Comparison of ENCODE assay signal across 14 mouse cellular contexts in genomic region chr2:146925296-146925695, GRCm38 (mm10).
DNase-seq lines count a peak whose midpoint lies in the region; TF ChIP-seq lines count a peak whose summit lies in the region.
"Had no signal": no experiment of that assay in that cellular context is flagged by ENCODE, and none has a peak within 500 bp of the region (broad histone marks: within the 10 kb centered on the region; RNA-seq: fewer than 3 reads in every experiment).

No protein-coding gene starts in this region.

- no peak for TF ChIP-seq RAD21 in CH12.LX (IDR thresholded peaks at IDR 0.05; ENCODE audit: low read depth, low read length)

- no peak overlapping the region for H3K4me2 ChIP-seq in CH12.LX (ENCODE audit: insufficient read depth, low read depth, poor library complexity, severe bottlenecking)

- TF ChIP-seq POLR2A in CH12.LX (IDR thresholded peaks at IDR 0.05; ENCODE audit: low read depth, low read length) = no peak

- peak; percentile 67; the same call in 1 of the 2 replicates for TF ChIP-seq EP300 in CH12.LX (IDR thresholded peaks at IDR 0.05; ENCODE audit: low read length)

- TF ChIP-seq CTCF in CH12.LX (conservative IDR thresholded peaks at IDR 0.05 in 1 of 2, IDR thresholded peaks at IDR 0.05 in 1 of 2; ENCODE audit: low read depth in 2 of 2, low read length in 2 of 2) = no peak

- in situ Hi-C loops in CH12.LX (cut with MboI; ENCODE audit: low pct_ligation_motif_present, low pct_unique_long_range_greater_than_20kb, low sequenced_read_pairs) = no loop called here

- no peaks in the 10 kb centered on the region for H3K79me2 ChIP-seq in CH12.LX (replicated peaks; ENCODE audit: control insufficient read depth, extremely low read depth, insufficient read depth, poor library complexity, severe bottlenecking)

- H3K27me3 ChIP-seq in CH12.LX (replicated peaks) = no peaks in the 10 kb centered on the region
- H3K27me3 ChIP-seq in limb, embryonic 10.5 days (ENCODE audit: low read depth, poor library complexity, severe bottlenecking) = no peaks in the 10 kb centered on the region
- H3K27me3 ChIP-seq: Patski had no signal

- no peaks in the 10 kb centered on the region for H3K9me3 ChIP-seq in CH12.LX (replicated peaks; ENCODE audit: low read length)
- H3K9me3 ChIP-seq in limb, embryonic 10.5 days (replicated peaks) = no peaks in the 10 kb centered on the region
- H3K9me3 ChIP-seq: G1E had no signal

- H3K9ac ChIP-seq in CH12.LX (ENCODE audit: insufficient read depth, low read depth) = no peak overlapping the region

- 96% methylated on average over 1 of the region's 1 CpGs for WGBS in limb, embryonic 10.5 days

- no peak overlapping the region for H3K27ac ChIP-seq in CH12.LX (ENCODE audit: insufficient read depth, low read depth)
- no peak overlapping the region for H3K27ac ChIP-seq in limb, embryonic 10.5 days

- no peak overlapping the region for H3K4me3 ChIP-seq in CH12.LX (replicated peaks in 1 of 3; ENCODE audit: low read depth in 2 of 3, low read length in 2 of 3, poor library complexity in 1 of 3)
- H3K4me3 ChIP-seq in limb, embryonic 10.5 days = no peak overlapping the region

- no peaks in the 10 kb centered on the region for H3K4me1 ChIP-seq in CH12.LX (ENCODE audit: control insufficient read depth in 1 of 2, insufficient read depth in 2 of 2)
- H3K4me1 ChIP-seq in limb, embryonic 10.5 days = peaks cover 8% of the 10 kb centered on the region

- no peak for DNase-seq in CH12.LX (ENCODE audit: extremely low read depth)
- no peak for DNase-seq in limb, embryonic 10.5 days (ENCODE audit: low spot score)
- DNase-seq: adrenal gland, adult 2 months; adrenal gland, postnatal 10 days; adrenal gland, postnatal 14 days; adrenal gland, postnatal 25 days; B cell, adult 2 months; cerebellum, adult 11 months; cerebellum, adult 11-12 months; cerebellum, adult 18-20 months; cerebellum, adult 2 months; cerebellum, adult 8-10 months had no signal

- dilution Hi-C loops in CH12.LX (cut with MboI; ENCODE audit: extremely low pct_ligation_motif_present, extremely low pct_unique_long_range_greater_than_20kb, low sequenced_read_pairs) = no loop called here

- peaks cover 2 to 4% of the 10 kb centered on the region in 2 experiments for H3K36me3 ChIP-seq in CH12.LX (replicated peaks in 1 of 2; ENCODE audit: control insufficient read depth in 1 of 2, insufficient read depth in 1 of 2, low read length in 1 of 2)
- H3K36me3 ChIP-seq in limb, embryonic 10.5 days = no peaks in the 10 kb centered on the region

TF ChIP-seq in CH12.LX, 34 proteins besides CTCF, POLR2A, EP300 and RAD21:
- peak; percentile 62; the same call in 1 of the 2 replicates for TF ChIP-seq JUND (conservative IDR thresholded peaks at IDR 0.05; ENCODE audit: low read depth, low read length)
- no peak for TF ChIP-seq KAT2A (IDR thresholded peaks at IDR 0.05; ENCODE audit: insufficient replicate concordance, low read length)
- peak; percentile 51 for TF ChIP-seq IRF4 (IDR thresholded peaks at IDR 0.05; ENCODE audit: low read depth, low read length)
- peak; percentile 19; the same call in 1 of the 2 replicates for TF ChIP-seq JUN (IDR thresholded peaks at IDR 0.05; ENCODE audit: insufficient read depth, low read depth, low read length)
